Mouse (Mus musculus) adrenal gland, postnatal 14 days (tissue): Measurements from ENCODE around the gene Ppig. TPM values are rescaled to one million over a fixed set of nuclear protein-coding genes. Genes with fewer than 3 reads are reported as not detected.
A peak's percentile ranks its signal among the peaks of the same experiment; 100 is the strongest.

Experiments used
- DNase-seq: peaks from one replicate; pipeline ENCODE4 v3.0.0; 2021; ENCODE audit warnings: mixed read lengths
- total RNA-seq: library from RNA; stranded (reverse); gene quantifications from 2 replicates; pipeline ENCODE4 v1.2.3, GENCODE M21; 2021

Gene Ppig
- total RNA-seq, 1 experiment from 2014 or later, result 76.9 TPM

- no peak for DNase-seq
Observed at GRCm38 (mm10) chr2:69760980-69761379, 38.6 kb downstream of the Ppig start.

DNA sequence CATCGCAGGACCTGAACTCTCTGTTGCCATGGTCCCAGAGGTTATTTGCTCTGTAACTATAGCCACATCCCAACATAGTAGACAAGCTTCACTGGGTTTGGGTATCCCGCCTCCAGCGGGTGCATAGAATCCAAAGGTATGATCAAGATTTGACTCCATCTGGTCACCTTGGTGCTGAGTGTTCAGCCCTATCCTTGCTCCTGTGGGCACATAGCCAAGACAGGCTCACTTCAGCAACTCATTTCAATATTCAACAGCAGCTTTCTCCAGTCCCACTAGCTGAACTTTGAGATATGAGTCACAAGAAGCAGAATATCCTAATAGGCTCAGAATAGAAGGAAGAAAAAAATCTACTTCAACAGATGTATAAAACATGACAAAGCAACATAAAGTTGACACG, 41.0 kb downstream of the Ppig start:
- no peak for DNase-seq

DNA sequence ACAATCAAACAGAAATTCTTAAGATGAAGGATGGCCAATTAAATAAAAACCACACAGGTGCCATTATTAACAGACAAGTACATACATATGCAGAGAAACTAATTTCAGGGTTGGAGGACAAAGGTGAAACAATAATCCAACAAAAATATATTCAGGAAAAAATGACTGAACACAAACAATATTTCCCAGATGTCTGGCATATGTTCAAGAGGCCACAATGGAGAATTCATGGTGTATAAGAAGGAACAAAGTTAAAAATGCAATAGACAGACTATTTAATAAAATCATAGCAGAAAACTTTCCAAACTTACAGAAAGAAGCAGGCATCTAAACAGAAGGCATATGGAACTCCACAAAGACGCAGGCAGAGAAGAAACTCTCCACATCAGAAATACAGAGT, 42.4 kb downstream of the Ppig start:
- no peak for DNase-seq

GRCm38 (mm10) chr2:69773331-69773730, 51.0 kb downstream of the Ppig start:
- DNase-seq, result no peak

DNA sequence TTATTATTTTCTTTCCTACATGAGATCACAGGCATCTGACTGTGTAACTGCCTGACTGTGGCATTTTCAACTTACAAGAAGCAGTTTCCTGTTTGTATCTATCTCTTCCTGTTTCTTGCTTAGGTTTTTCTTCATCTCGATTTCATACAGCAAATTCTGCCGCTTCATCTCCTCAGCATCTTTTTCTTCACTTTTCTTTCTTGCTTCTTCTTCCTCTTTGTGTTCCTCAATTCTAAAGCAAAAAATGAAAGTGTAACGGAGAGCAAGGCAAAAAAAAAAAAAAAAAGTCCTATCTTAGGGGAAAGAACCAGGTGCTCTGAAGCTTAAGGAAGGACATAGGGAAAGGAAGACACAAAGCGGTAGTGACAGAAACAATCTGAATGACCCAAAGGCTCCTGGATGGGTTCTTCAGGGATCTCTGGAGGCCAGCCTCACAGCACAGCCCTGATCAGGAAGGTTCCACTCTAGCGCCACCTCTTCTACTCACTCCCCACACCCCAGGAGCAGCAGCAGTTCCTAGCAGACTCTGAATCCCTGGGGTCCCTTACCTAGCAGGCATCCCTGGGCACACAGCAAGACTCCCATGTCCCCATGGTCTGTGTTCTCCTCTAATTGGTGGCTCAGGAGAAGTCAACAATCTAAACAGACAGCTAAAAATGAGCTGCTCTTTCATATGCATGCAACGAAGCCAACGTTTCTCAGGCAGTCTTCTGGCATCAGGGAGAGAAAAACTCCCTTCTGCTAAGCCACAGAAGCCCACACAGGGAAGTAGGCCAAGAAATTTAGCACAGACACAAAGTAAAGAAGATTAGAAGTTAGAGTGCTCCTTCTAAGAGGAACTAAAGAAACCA, 55.9 kb downstream of the Ppig start:
- DNase-seq, result no peak

DNA sequence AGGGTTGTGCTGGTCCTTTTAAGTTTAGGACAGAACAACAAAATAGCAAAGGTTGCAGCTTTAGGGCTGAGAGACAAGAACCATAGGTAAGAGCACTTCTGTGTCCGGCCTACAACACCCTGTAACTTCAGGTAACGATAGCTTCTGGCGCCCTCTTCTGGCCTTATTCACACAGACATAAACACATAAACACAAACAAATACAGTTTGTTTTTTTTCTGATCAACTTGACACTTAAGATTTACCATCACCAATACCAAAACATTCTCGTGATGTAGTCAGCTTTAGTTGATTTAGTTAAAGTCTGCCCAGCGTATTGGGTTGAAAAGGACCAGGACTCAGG, 56.5 kb downstream of the Ppig start:
- DNase-seq, result peak; percentile 42

GRCm38 (mm10) chr2:69788974-69789373, 66.6 kb downstream of the Ppig start:
- no peak for DNase-seq

- peak; percentile 100 for DNase-seq
Observed at GRCm38 (mm10) chr2:69789429-69790069, 67.2 kb downstream of the Ppig start, which contains the start of the genes Ccdc173 and Phospho2. TSS of gene Ccdc173 (minus strand) at chr2:69789575. TSS of gene Phospho2 (plus strand) at chr2:69789623.

DNA sequence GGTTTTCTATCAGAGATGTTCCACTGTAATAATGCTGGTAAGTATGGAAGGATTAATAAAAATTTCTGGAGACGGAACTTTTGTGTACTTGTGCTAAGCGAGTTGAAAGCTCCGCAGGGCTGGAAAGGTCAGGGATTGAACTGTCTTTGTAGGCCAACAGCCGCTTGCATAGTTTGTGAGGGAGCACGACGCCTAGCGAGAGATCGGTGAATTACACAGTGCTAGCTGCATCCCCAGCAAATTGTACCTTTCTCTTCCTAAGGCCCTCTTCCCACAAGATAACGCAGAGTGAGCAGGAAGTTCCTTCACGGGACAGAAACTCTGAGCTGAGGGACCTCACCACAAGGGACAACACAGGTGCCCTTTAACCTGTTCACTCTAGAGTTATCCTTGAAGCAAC, 67.9 kb downstream of the Ppig start:
- DNase-seq, result peak; percentile 91

- no peak for DNase-seq
Observed at GRCm38 (mm10) chr2:69790722-69791121, 68.4 kb downstream of the Ppig start.

- DNase-seq, result peak; percentile 93
Observed at GRCm38 (mm10) chr2:69802911-69803312, 80.6 kb downstream of the Ppig start.

Other genes with a start within 250 kb of the Ppig start
- 0.78 and 0.83 TPM in 2 replicates for gene Lrp2, start 136.5 kb upstream of the Ppig start, total RNA-seq
- gene Bbs5, start 75.4 kb upstream of the Ppig start, total RNA-seq, result 5.1 and 9.4 TPM in 2 replicates
- 0.22 and 0.34 TPM in 2 replicates for gene Klhl41, start 52.4 kb upstream of the Ppig start, total RNA-seq
- gene Fastkd1, start 9.0 kb upstream of the Ppig start, total RNA-seq, result 31.8 and 35.1 TPM in 2 replicates
- 1.2 and 1.7 TPM in 2 replicates for gene Ccdc173, start 67.0 kb downstream of the Ppig start, total RNA-seq
- 20.8 and 22.4 TPM in 2 replicates for gene Phospho2, start 67.1 kb downstream of the Ppig start, total RNA-seq
- gene Klhl23, start 99.4 kb downstream of the Ppig start, total RNA-seq, result 10.6 and 11.0 TPM in 2 replicates
- 185 TPM in 2 replicates for gene Ssb, start 139.0 kb downstream of the Ppig start, total RNA-seq
- 22.3 and 26.6 TPM in 2 replicates for gene Mettl5, start 163.1 kb downstream of the Ppig start, total RNA-seq
- gene Ubr3, start 174.7 kb downstream of the Ppig start, total RNA-seq, result 67.5 and 74.4 TPM in 2 replicates